Mouse (Mus musculus) heart, embryonic 13.5 days (tissue): ENCODE data around the gene Ccdc39. TPM values are rescaled to one million over a fixed set of nuclear protein-coding genes. Genes with fewer than 3 reads are reported as not detected.

ENCODE experiments used
- polyA plus RNA-seq: library from polyadenylated mRNA; unstranded; fragments of >200 nt; fragmentation: Nextera tagmentation; extraction: Ambion mirVana; gene quantifications from 2 replicates; pipeline ENCODE4 v1.2.1, GENCODE M21; 2015

The Ccdc39 gene
- polyA plus RNA-seq, 1 experiment from 2014 or later = 1.4 TPM

Other genes with a start within 250 kb of the Ccdc39 start
- 39.8 and 45.6 TPM in 2 replicates for gene Ttc14, start 44.5 kb downstream of the Ccdc39 start, polyA plus RNA-seq
- 63.6 and 68.8 TPM in 2 replicates for gene Fxr1, start 175.6 kb upstream of the Ccdc39 start, polyA plus RNA-seq
- gene Dnajc19, start 237.0 kb upstream of the Ccdc39 start, polyA plus RNA-seq = 124 and 129 TPM in 2 replicates